Mouse (Mus musculus) lung, postnatal 0 days (tissue): Measurements from ENCODE around the gene Chit1. TPM values are rescaled to one million over a fixed set of nuclear protein-coding genes. Genes with fewer than 3 reads are reported as not detected.

Experiments used
- ATAC-seq: fragments of 200-750 bp; cut with Nextera tagmentation; 2 replicates; pipeline ENCODE4 v1.8.0; 2017; ENCODE audit warnings: moderate library complexity
- DNase-seq: peaks from one replicate; pipeline ENCODE4 v3.0.0-alpha.2; 2016; ENCODE audit warnings: low spot score
- H3K27ac ChIP-seq: fragments of 300-500 bp; sonication (generic); 2 replicates; pipeline ENCODE4 v1.5.1; 2014; ENCODE audit warnings: antibody characterized with exemption, mild to moderate bottlenecking, low read length, mixed read lengths
- H3K27me3 ChIP-seq: fragments of 300-500 bp; sonication (generic); replicated peaks from 2 replicates; pipeline ENCODE4 v1.6.1; 2014; ENCODE audit warnings: low read length, mixed read lengths; ENCODE audit not compliant: insufficient read depth
- H3K36me3 ChIP-seq: fragments of 300-500 bp; sonication (generic); 2 replicates; pipeline ENCODE4 v1.6.1; 2014; ENCODE audit warnings: low read length, mixed read lengths; ENCODE audit not compliant: insufficient read depth
- H3K4me1 ChIP-seq: fragments of 300-500 bp; sonication (generic); 2 replicates; pipeline ENCODE4 v1.6.1; 2014; ENCODE audit warnings: antibody characterized with exemption, low read depth, low read length, mixed read lengths; ENCODE audit not compliant: insufficient read depth
- H3K4me2 ChIP-seq: fragments of 300-500 bp; sonication (generic); replicated peaks from 2 replicates; pipeline ENCODE4 v1.6.1; 2014; ENCODE audit warnings: low read depth, mild to moderate bottlenecking, low read length, moderate library complexity, mixed read lengths
- H3K4me3 ChIP-seq: fragments of 300-500 bp; sonication (generic); 2 replicates; pipeline ENCODE4 v1.5.1; 2014; ENCODE audit warnings: low read depth, low read length
- H3K9ac ChIP-seq: fragments of 300-500 bp; sonication (generic); replicated peaks from 2 replicates; pipeline ENCODE4 v1.6.1; 2014; ENCODE audit warnings: low read depth, mild to moderate bottlenecking
- H3K9me3 ChIP-seq: fragments of 300-500 bp; sonication (generic); 2 replicates; pipeline ENCODE4 v1.6.1; 2016; ENCODE audit warnings: low read length, mixed read lengths
- CTCF ChIP-seq: IDR thresholded peaks from 2 replicates; pipeline ENCODE4 v1.5.1; 2016; ENCODE audit warnings: antibody characterized with exemption, mild to moderate bottlenecking
- EP300 ChIP-seq: IDR thresholded peaks from 2 replicates; pipeline ENCODE4 v1.6.1; 2016; ENCODE audit warnings: antibody characterized with exemption, mild to moderate bottlenecking, control low read depth
- WGBS: fragments of 180-500 bp; shearing (Covaris S2); extraction: QIAGEN DNeasy Blood & Tissue Kit; methylation state at CpG from one replicate; pipeline ENCODE4 v1.1.7; 2014; 5-methylcytosine and 5-hydroxymethylcytosine counted together
- polyA plus RNA-seq: library from polyadenylated mRNA; unstranded; fragments of >200 nt; fragmentation: Nextera tagmentation; extraction: Ambion mirVana; gene quantifications from 2 replicates; pipeline ENCODE4 v1.2.1, GENCODE M21; 2015

Gene Chit1
- polyA plus RNA-seq, 1 experiment from 2014 or later: 0.29 TPM

GRCm38 (mm10) chr1:134100401-134100800 is 10.6 kb upstream of the Chit1 start:
- no peak for ATAC-seq
- no peak overlapping the region for H3K9ac ChIP-seq

GRCm38 (mm10) chr1:134100928-134101327 is 10.1 kb upstream of the Chit1 start:
- peaks cover 55% of the 10 kb centered on the region for H3K4me1 ChIP-seq

More at GRCm38 (mm10) chr1:134100401-134100800, 10.6 kb upstream of the Chit1 start:
- Histone ChIP-seq H3K9me3 (no peaks in the 10 kb centered on the region), H3K27me3 (no peaks in the 10 kb centered on the region), H3K4me2 (no peak overlapping the region), H3K27ac (peak overlapping the region; percentile 97), H3K36me3 (no peaks in the 10 kb centered on the region), H3K4me1 (peaks cover 60% of the 10 kb centered on the region), H3K4me3 (no peak overlapping the region)
- 77% methylated on average over 5 of the region's 5 CpGs for WGBS
- no peak for DNase-seq
- TF ChIP-seq EP300: no peak
- no peak for TF ChIP-seq CTCF

GRCm38 (mm10) chr1:134101593-134101992 is 9.4 kb upstream of the Chit1 start:
- TF ChIP-seq EP300 (no peak), CTCF (no peak)
- WGBS: 62% methylated on average over 3 of the region's 3 CpGs
- H3K4me3 ChIP-seq: no peak overlapping the region
- no peaks in the 10 kb centered on the region for H3K27me3 ChIP-seq
- no peak overlapping the region for H3K4me2 ChIP-seq
- H3K9me3 ChIP-seq: no peaks in the 10 kb centered on the region
- no peaks in the 10 kb centered on the region for H3K36me3 ChIP-seq
- no peak for DNase-seq
- H3K9ac ChIP-seq: no peak overlapping the region
- H3K27ac ChIP-seq: no peak overlapping the region
- peaks cover 49% of the 10 kb centered on the region for H3K4me1 ChIP-seq
- ATAC-seq: no peak

More at GRCm38 (mm10) chr1:134100928-134101327, 10.1 kb upstream of the Chit1 start:
- H3K36me3 ChIP-seq: no peaks in the 10 kb centered on the region
- H3K4me2 ChIP-seq: no peak overlapping the region
- H3K9me3 ChIP-seq: no peaks in the 10 kb centered on the region
- TF ChIP-seq CTCF (no peak), EP300 (no peak)
- H3K27ac ChIP-seq: peak overlapping the region; percentile 97; the same call in 1 of the 2 replicates
- H3K9ac ChIP-seq: no peak overlapping the region
- ATAC-seq (no peak), DNase-seq (no peak)
- H3K27me3 ChIP-seq: no peaks in the 10 kb centered on the region
- no peak overlapping the region for H3K4me3 ChIP-seq
- 79% methylated on average over 4 of the region's 4 CpGs for WGBS

- peak overlapping the region; percentile 73 for H3K27ac ChIP-seq
- H3K4me1 ChIP-seq: peaks cover 26% of the 10 kb centered on the region
- H3K27me3 ChIP-seq: no peaks in the 10 kb centered on the region
- no peak overlapping the region for H3K4me2 ChIP-seq
- DNase-seq: peak; percentile 80
- TF ChIP-seq CTCF (no peak), EP300 (no peak; the same call in 1 of the 2 replicates)
- no peak overlapping the region for H3K9ac ChIP-seq
- 54% methylated on average over 5 of the region's 5 CpGs for WGBS
- peak; percentile 29 for ATAC-seq
- no peak overlapping the region for H3K4me3 ChIP-seq
- no peaks in the 10 kb centered on the region for H3K9me3 ChIP-seq
- no peaks in the 10 kb centered on the region for H3K36me3 ChIP-seq
These were observed 7.2 kb upstream of the Chit1 start for GRCm38 (mm10) chr1:134103861-134104260.

DNA sequence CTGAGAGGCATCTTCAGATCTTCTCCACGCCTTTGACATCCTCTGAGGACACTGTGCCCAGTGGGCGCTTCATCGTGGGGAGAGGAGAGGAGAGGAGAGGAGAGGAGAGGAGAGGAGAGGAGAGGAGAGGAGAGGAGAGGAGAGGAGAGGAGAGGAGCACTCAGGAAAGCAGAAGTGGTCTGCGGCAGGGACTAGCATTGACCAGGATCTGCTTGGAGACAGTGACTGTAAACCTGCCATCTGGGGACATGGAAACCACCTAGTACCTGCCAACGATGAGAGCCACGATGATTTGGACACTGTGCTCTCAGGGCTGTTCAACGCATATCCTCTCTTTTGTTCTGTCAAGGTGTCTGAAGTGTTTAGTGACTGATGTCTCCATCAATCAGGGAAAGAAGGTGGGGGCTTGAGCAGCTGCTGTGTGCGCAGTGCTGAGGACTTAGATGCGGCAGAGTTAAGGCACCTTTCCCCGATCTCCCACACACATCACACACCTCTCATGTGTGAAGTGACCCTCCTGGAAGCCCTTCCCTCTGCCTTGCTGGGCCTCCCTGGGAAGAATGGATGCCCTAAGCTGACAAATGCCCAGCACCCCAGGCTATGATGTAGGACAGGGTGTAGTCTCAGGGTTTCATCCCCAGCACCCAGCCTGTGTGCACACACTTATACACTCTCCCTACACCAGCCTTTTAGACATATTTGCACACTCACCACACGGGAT is 5.8 kb upstream of the Chit1 start:
- peak overlapping the region; percentile 71 for H3K27ac ChIP-seq
- no peaks in the 10 kb centered on the region for H3K36me3 ChIP-seq
- peak; percentile 4; the same call in 1 of the 2 replicates for ATAC-seq
- 56% methylated on average over 11 of the region's 11 CpGs for WGBS
- H3K4me1 ChIP-seq: peaks cover 16% of the 10 kb centered on the region
- H3K9ac ChIP-seq: no peak overlapping the region
- H3K27me3 ChIP-seq: no peaks in the 10 kb centered on the region
- H3K4me3 ChIP-seq: no peak overlapping the region; the same call in 1 of the 2 replicates
- no peak for DNase-seq
- H3K4me2 ChIP-seq: peak overlapping the region; percentile 27
- TF ChIP-seq CTCF: no peak
- H3K9me3 ChIP-seq: no peaks in the 10 kb centered on the region

GRCm38 (mm10) chr1:134105764-134106430 is 5.1 kb upstream of the Chit1 start:
- ATAC-seq (peak; percentile 44), DNase-seq (peak; percentile 85)
- 39% methylated on average over 3 of the region's 3 CpGs for WGBS
- Histone ChIP-seq H3K27me3 (no peaks in the 10 kb centered on the region), H3K9me3 (no peaks in the 10 kb centered on the region), H3K4me3 (no peak overlapping the region; the same call in 1 of the 2 replicates), H3K4me2 (peak overlapping the region; percentile 27), H3K27ac (peak overlapping the region; percentile 71), H3K36me3 (no peaks in the 10 kb centered on the region), H3K9ac (no peak overlapping the region), H3K4me1 (peaks cover 12% of the 10 kb centered on the region)
- TF ChIP-seq CTCF (no peak), EP300 (no peak)
